Mouse (Mus musculus): ENCODE results near the gene B830017H08Rik. TPM values are rescaled to one million over a fixed set of nuclear protein-coding genes. Genes with fewer than 3 reads are reported as not detected.

Gene B830017H08Rik
- polyA plus RNA-seq, 1 experiment from 2014 or later, result not detected

GRCm38 (mm10) chr16:17796971-17797811 lies 35.7 kb upstream of the B830017H08Rik start, which contains the start of gene Scarf2:
Scarf2 (plus strand) TSS chr16:17797282.
- H3K27ac ChIP-seq (ENCODE audit: low read depth, low read length), result peak within 1 kb of the TSS; percentile 77
- H3K9me3 ChIP-seq (ENCODE audit: control insufficient read depth), result no peaks in the 10 kb centered on the region
- peak within 1 kb of the TSS; percentile 69 for H3K9ac ChIP-seq (ENCODE audit: low read depth, low read length)
- H3K4me1 ChIP-seq (replicated peaks; ENCODE audit: control insufficient read depth, insufficient read depth, low read length), result no peaks in the 10 kb centered on the region
- peaks cover 46% of the 10 kb centered on the region for H3K27me3 ChIP-seq (replicated peaks; ENCODE audit: control insufficient read depth, insufficient read depth, low read length)
- WGBS, result 3% methylated on average over 73 of the region's 81 CpGs
- peak; percentile 41 for ATAC-seq
- no peak for TF ChIP-seq CTCF (IDR thresholded peaks at IDR 0.05; ENCODE audit: low read depth)
- H3K36me3 ChIP-seq (ENCODE audit: control insufficient read depth, insufficient read depth), result peaks cover 12% of the 10 kb centered on the region
- peak within 1 kb of the TSS; percentile 73 for H3K4me2 ChIP-seq (replicated peaks; ENCODE audit: low read depth)
- H3K4me3 ChIP-seq (ENCODE audit: low read depth, low read length), result peak within 1 kb of the TSS; percentile 56

- peaks cover 53% of the 10 kb centered on the region for H3K27me3 ChIP-seq (replicated peaks; ENCODE audit: control insufficient read depth, insufficient read depth, low read length)
- peak overlapping the region; percentile 69 for H3K9ac ChIP-seq (ENCODE audit: low read depth, low read length)
- H3K4me1 ChIP-seq (replicated peaks; ENCODE audit: control insufficient read depth, insufficient read depth, low read length), result no peaks in the 10 kb centered on the region
- H3K9me3 ChIP-seq (ENCODE audit: control insufficient read depth), result no peaks in the 10 kb centered on the region
- H3K4me2 ChIP-seq (replicated peaks; ENCODE audit: low read depth), result peak overlapping the region; percentile 73
- 7% methylated on average over 29 of the region's 29 CpGs for WGBS
- ATAC-seq, result no peak
- no peak for TF ChIP-seq CTCF (IDR thresholded peaks at IDR 0.05; ENCODE audit: low read depth)
- peak overlapping the region; percentile 56 for H3K4me3 ChIP-seq (ENCODE audit: low read depth, low read length)
- peaks cover 7% of the 10 kb centered on the region for H3K36me3 ChIP-seq (ENCODE audit: control insufficient read depth, insufficient read depth)
- peak overlapping the region; percentile 77 for H3K27ac ChIP-seq (ENCODE audit: low read depth, low read length)
Measured at GRCm38 (mm10) chr16:17797812-17798311, 35.1 kb upstream of the B830017H08Rik start.

GRCm38 (mm10) chr16:17798321-17799180 lies 34.4 kb upstream of the B830017H08Rik start:
- peaks cover 60% of the 10 kb centered on the region for H3K27me3 ChIP-seq (replicated peaks; ENCODE audit: control insufficient read depth, insufficient read depth, low read length)
- peak overlapping the region; percentile 77 for H3K27ac ChIP-seq (ENCODE audit: low read depth, low read length)
- no peak for TF ChIP-seq CTCF (IDR thresholded peaks at IDR 0.05; ENCODE audit: low read depth)
- WGBS, result 3% methylated on average over 40 of the region's 45 CpGs
- H3K9ac ChIP-seq (ENCODE audit: low read depth, low read length), result peak overlapping the region; percentile 69
- H3K9me3 ChIP-seq (ENCODE audit: control insufficient read depth), result no peaks in the 10 kb centered on the region
- ATAC-seq, result peak; percentile 40; the same call in 1 of the 2 replicates
- peak overlapping the region; percentile 73 for H3K4me2 ChIP-seq (replicated peaks; ENCODE audit: low read depth)
- no peaks in the 10 kb centered on the region for H3K4me1 ChIP-seq (replicated peaks; ENCODE audit: control insufficient read depth, insufficient read depth, low read length)
- peaks cover under 1% of the 10 kb centered on the region; the same call in 1 of the 2 replicates for H3K36me3 ChIP-seq (ENCODE audit: control insufficient read depth, insufficient read depth)
- H3K4me3 ChIP-seq (ENCODE audit: low read depth, low read length), result peak overlapping the region; percentile 56

DNA sequence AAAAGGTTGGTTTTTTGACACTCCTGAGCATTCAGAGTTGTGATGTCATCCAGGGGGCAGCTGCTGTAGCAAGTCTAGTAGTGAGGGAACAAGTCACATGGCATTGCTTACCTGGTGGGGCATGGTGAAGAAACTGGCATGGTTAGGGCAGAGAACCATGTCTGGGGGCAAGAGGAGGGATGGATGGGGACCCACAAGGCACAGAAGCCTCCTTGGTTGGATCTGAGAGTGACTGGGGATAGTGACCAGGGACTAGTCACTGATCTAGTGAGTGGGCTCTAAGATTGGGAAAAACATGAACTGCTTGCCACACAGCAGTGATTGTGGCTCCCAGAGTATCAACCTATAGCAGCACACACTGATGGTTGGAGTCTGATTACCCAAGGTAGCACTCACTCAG lies 33.3 kb upstream of the B830017H08Rik start:
- Histone ChIP-seq H3K4me1 (replicated peaks; ENCODE audit: control insufficient read depth, insufficient read depth, low read length) (0 out of 2 replicates have a peak, but pooled peaks cover 5% of the 10 kb centered on the region), H3K4me2 (replicated peaks; ENCODE audit: low read depth) (no peak overlapping the region), H3K9ac (ENCODE audit: low read depth, low read length) (no peak overlapping the region), H3K9me3 (ENCODE audit: control insufficient read depth) (no peaks in the 10 kb centered on the region), H3K27me3 (replicated peaks; ENCODE audit: control insufficient read depth, insufficient read depth, low read length) (peaks cover 68% of the 10 kb centered on the region), H3K4me3 (ENCODE audit: low read depth, low read length) (no peak overlapping the region), H3K27ac (ENCODE audit: low read depth, low read length) (no peak overlapping the region), H3K36me3 (ENCODE audit: control insufficient read depth, insufficient read depth) (no peaks in the 10 kb centered on the region)
- no peak for ATAC-seq
- TF ChIP-seq CTCF (IDR thresholded peaks at IDR 0.05; ENCODE audit: low read depth), result no peak

DNA sequence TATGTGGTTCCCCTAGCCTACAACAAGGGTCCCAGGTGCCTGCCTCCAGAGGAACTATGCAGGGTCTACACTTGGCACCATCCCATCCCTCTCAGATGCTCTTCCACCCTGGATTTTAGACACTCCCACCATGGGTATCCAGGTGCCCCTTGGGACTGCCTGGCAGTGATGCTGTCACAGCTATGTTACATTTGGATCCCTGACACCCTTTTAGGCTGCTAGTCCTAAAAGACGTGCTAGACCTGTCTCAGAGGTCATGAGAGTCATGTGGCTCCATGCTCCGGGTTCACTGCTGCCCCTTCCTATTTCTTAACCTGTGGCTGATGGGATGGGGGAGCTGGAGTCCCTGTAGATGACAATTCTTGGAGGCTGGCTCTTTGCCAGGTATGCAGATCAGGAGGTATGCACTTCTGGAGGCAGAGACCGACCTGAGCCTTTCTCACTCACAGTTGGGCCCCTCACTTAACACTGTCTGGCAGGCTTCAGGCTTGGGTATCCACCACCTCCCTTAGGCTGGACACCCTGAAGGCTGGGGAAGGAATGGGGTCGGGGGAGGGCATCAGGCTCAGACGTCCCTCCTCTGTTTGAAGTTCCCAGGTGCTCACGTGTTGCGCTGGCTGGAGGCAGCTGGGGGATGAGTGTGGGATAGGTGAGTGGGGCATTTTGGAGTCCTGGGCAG lies 31.0 kb upstream of the B830017H08Rik start:
- 30% methylated on average over 7 of the region's 7 CpGs for WGBS
- Histone ChIP-seq H3K9ac (ENCODE audit: low read depth, low read length) (no peak overlapping the region), H3K9me3 (ENCODE audit: control insufficient read depth) (no peaks in the 10 kb centered on the region), H3K27ac (ENCODE audit: low read depth, low read length) (no peak overlapping the region), H3K36me3 (ENCODE audit: control insufficient read depth, insufficient read depth) (0 out of 2 replicates have a peak, but pooled peaks cover 4% of the 10 kb centered on the region), H3K4me1 (replicated peaks; ENCODE audit: control insufficient read depth, insufficient read depth, low read length) (0 out of 2 replicates have a peak, but pooled peaks cover 8% of the 10 kb centered on the region), H3K4me3 (ENCODE audit: low read depth, low read length) (no peak overlapping the region), H3K4me2 (replicated peaks; ENCODE audit: low read depth) (no peak overlapping the region), H3K27me3 (replicated peaks; ENCODE audit: control insufficient read depth, insufficient read depth, low read length) (peaks cover 80% of the 10 kb centered on the region)
- ATAC-seq, result no peak
- TF ChIP-seq CTCF (IDR thresholded peaks at IDR 0.05; ENCODE audit: low read depth), result no peak

All from intestine, postnatal 0 days (tissue).